Mouse (Mus musculus): ENCODE measurements around the gene Pfn1.

Pfn1 gene

DNA sequence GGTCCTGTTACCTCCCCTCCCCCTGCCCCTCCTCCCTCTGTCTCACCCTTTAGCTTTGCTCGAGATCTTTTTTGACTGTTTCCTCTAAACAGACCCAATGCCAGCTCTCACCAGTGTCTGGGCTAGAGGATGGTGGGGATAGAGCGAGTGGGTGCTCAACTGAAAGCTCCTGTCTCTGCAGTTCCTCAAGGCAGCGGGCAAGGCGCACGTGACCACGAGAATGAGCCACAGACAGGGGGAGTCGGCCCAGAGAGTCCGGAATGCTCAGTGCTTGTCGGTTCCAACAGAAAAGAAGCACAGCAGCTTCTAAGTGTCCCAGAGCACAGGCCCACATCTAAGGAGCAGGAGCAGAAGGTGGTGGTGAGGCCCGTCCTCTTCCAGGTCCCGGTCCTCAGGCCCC, 20.1 kb upstream of the Pfn1 start:
- DNase-seq (ENCODE audit: low read depth) = no peak

DNA sequence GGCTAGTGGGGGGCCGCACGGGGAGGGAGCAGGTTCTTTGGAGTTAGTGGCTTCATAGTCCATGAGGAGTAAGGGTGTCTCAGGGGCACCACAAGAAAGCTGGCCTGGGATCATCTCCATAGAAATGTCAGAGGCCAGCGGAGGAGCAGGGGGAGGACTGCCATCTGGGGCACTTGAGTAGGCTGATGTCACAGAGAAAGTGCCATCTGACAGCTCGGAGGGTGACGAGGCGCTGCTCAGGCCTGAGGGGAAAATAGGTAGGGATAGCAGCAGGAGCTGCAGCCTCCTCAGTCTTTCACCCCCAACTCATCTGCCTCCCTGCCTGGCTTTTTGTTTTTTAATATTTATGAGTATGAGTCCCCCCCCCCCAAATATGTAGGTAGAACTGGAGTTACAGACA, 19.6 kb upstream of the Pfn1 start:
- DNase-seq (ENCODE audit: low read depth) = no peak

DNA sequence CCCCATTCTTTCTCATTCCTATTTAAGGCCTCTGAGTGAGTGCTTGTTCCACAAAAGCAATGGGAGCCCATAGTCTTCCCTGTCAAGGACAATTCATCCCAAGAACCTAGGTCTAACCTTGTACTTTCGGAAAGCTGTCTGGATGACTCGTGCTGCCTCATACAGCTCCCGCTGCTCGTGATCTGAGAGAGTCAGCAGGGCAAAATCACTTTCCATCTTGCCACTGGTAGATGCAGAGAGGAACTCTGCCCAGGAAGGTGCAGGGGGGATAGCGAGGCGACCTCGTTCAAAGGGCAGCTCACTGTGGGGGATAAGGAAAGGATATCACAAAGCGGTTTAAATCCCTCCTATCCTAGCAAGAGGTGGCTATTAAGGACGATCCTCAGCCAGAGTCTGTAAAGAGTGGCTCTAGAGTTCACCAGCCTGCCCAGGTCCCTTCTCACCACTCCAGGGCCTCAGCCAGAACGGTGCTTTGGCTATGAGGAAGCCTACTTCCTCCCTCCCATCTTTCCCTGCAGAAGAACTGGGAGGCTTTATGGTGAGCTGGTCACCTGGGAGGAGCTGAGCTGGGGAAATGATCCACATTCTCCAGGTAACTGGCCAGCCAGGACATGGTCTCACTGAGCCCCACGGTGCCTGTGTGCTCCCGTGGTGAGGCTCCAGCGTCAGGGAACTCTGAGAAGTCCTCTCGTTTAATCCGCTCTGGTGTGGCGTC, 17.0 kb upstream of the Pfn1 start:
- no peak for DNase-seq (ENCODE audit: low read depth)

- DNase-seq (ENCODE audit: low read depth) = no peak
Measured at GRCm38 (mm10) chr11:70670483-70670882, 16.0 kb upstream of the Pfn1 start.

DNA sequence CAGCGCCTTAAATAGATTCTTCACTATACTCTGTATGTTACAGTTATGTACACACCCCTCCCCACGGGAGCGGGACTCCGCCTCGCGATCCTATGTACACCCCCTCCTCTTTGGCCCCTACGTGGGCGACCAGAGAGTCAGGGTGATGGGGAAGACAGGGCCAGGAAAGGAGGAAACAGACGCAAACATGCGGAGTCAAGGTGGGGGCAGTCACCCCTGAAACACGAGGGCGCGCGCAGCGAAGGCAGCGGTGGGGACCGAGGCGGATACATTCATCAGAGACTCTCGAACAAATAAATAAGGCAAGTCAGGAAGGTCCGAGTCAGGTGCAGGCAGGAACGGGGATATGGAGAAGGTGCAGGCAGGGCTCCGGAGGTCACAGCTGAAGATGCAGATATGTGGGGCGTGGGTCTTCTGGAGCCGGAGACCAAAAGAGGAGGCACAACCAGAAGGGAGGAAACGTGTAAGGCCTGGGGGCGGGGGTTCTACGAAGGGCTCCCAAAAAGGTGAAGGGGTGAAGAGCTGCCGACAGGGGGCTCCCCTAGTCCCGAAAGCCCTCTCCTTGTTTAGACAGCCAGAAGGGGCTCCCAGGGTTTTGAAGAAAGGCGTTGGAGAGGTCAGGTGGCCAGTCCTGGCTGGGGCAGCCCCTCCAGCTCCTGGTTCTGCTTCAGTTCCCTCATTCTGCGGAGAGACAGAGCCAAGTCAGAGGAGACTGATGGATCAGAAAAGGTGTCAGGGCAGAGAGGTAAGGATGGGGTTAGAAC, 15.3 kb upstream of the Pfn1 start:
- DNase-seq (ENCODE audit: low read depth) = peak; percentile 92

- peak; percentile 98 for DNase-seq (ENCODE audit: low read depth)
Measured at GRCm38 (mm10) chr11:70668771-70669505, 14.5 kb upstream of the Pfn1 start, which contains the start of gene Spag7. Gene Spag7, minus strand, starts transcription at chr11:70669416.

DNA sequence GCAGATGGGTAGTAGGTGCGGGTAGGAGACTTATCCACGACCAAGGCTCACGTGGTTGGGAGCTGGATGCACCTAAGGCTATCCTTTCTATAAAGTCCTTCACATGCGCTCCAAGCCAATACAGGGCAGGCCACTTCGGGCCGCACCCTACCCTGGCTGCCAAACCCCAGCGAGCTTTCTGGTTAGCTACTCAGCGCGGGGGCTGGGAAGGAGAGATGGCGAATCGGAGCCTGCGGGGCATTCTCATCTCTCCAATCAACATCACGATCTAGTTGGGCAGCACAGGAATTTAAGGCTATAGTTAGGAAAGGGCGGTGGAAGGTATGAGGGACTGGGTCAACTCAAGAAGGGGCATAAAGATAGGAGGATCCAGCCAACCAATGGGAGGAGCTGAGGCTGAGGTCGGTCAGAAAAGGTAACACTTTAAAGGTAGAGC, 13.9 kb upstream of the Pfn1 start:
- DNase-seq (ENCODE audit: low read depth) = no peak

DNA sequence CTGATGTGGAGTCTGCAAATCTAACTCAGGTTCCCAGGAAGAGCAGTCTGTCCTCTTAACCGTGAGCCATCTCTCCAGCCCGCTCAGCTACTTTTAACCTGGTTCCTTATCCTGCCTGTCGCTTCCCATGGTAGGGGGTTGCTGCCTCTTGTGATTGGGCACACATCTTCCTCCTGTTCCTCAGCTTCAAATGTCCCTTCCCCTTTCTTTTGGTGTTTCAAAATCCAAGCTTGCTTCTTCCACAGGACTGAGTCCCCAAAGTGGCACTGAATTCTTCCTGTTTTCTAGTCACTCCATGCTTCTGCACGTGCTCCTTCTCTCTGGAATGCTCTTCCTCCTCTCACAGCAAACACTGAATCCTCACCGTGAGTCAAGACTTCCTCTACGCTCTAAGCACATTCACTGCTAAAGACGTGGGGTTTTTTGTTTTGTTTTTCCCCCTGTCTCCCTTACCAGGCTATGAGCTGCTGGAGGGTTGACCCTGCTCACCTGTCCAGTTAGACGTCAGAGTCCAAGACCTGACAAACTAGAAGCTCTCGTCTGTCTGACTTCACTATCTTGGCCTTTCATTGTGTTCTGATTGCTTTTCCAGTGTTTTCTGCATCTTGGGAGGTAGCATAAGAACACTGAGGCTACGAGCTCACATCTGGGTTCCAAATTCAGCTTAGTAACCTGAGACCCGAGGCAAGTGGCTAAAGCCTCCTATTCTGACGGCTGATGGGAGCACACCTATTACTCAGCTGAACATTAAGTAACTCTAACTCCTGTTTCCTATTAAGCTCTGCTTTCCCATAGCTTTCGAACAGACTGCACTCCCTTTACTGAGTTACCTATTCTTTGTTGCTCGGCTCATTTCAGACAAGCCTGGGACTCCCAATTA, 13.1 kb upstream of the Pfn1 start:
- peak; percentile 24 for DNase-seq (ENCODE audit: low read depth)

GRCm38 (mm10) chr11:70666687-70667086, 12.2 kb upstream of the Pfn1 start:
- no peak for DNase-seq (ENCODE audit: low read depth)

- DNase-seq (ENCODE audit: low read depth) = peak; percentile 27
Measured at GRCm38 (mm10) chr11:70664741-70665140, 10.3 kb upstream of the Pfn1 start.

DNA sequence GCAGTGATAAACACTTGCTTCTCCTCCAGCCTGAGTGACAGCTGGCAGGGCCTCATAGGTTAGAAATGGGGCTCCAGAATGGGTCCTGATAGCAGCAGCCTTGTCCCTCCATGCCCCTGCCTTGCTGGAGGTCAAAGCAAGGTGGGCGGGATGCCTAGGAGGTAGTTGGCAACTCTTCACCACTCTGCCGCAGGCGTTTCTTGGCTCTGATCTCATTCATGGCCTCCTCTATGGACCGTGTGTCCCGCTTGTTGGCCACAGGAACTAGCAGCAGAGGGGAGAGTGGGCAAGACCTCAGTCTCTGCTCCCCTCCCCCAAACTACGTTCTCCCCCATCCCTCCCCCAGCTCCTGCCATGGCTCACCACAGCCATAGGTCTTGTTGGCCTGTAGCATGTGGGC, 9.5 kb upstream of the Pfn1 start:
- no peak for DNase-seq (ENCODE audit: low read depth)

GRCm38 (mm10) chr11:70663101-70663500, 8.7 kb upstream of the Pfn1 start:
- DNase-seq (ENCODE audit: low read depth) = no peak

DNA sequence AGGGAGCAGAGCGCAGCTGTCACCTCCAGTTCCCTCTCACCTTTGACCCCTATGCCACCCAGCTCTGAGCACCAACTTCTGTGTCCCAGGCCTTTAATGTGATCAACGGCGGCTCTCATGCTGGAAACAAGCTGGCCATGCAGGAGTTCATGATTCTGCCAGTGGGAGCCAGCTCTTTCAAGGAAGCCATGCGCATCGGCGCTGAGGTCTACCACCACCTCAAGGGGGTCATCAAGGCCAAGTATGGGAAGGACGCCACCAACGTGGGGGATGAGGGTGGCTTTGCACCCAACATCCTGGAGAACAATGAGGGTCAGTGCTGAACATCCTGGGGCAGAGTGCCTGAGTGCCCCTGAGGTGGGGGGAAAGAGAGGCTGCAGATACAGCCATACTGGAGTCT, 6.1 kb upstream of the Pfn1 start:
- DNase-seq (ENCODE audit: low read depth) = no peak

DNA sequence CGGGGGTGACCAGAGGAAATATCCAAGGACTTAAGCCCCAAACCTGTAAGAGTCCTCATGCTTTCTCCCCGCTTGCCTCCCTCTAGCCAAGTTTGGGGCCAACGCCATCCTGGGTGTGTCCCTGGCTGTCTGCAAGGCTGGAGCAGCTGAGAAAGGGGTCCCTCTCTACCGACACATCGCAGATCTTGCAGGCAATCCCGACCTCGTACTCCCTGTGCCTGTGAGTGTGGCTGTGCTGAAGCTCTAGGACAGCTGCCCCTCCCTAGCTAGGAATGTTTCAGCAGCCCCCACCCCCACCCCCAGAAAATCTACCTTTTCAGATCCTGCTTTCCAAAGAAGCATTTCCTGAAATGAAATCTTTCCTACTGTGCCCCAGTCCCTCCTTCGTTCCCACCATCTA, 4.5 kb upstream of the Pfn1 start:
- no peak for DNase-seq (ENCODE audit: low read depth)

- DNase-seq (ENCODE audit: low read depth) = no peak
Measured at GRCm38 (mm10) chr11:70658521-70658920, 4.1 kb upstream of the Pfn1 start.

DNA sequence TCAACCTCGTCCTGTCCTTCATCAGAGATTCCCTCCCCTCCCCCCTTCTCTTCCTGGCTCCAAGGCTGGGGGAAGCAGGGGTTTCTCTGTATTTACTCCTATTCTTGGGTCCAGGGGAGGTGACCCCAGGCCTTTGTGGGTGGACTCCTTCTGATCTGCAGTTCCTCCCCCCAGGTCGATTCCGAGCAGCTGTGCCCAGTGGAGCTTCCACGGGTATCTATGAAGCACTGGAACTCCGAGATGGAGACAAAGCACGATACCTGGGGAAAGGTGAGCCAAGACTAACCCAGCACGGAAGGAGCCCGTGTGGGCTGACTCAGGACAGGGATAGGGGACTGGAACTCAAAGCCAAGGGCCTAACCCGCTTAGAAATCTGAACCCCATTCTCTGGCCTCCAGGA, 3.5 kb upstream of the Pfn1 start:
- no peak for DNase-seq (ENCODE audit: low read depth)

GRCm38 (mm10) chr11:70657573-70657972, 3.1 kb upstream of the Pfn1 start:
- no peak for DNase-seq (ENCODE audit: low read depth)

- DNase-seq (ENCODE audit: low read depth) = no peak
Measured at GRCm38 (mm10) chr11:70656964-70657363, 2.5 kb upstream of the Pfn1 start, which contains the start of gene Eno3. Gene Eno3, plus strand, starts transcription at chr11:70657202.

DNA sequence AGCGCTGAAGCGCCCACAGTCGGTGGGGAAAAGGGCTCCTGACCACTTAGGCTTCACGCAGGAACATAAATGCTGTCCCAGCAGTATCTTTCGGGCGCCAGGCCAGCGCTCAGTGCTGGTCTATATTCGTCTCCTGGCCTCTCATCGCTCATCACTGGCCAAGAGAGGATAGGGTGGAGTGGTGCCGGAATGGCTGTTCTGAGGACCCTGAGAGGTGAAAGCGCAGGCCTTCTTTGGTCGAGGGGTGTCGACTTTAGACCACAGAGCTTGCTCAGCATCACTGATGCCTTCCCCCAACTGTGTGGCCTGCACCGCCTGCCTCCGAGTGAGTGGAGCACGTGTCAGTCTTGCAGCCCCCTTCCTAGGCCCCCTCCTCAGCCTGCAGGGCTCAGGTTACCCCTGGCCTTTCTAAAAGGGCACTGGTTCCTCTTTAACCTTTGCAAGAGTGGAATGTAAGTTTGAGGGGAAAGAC, 2.0 kb upstream of the Pfn1 start:
- peak; percentile 37 for DNase-seq (ENCODE audit: low read depth)

DNA sequence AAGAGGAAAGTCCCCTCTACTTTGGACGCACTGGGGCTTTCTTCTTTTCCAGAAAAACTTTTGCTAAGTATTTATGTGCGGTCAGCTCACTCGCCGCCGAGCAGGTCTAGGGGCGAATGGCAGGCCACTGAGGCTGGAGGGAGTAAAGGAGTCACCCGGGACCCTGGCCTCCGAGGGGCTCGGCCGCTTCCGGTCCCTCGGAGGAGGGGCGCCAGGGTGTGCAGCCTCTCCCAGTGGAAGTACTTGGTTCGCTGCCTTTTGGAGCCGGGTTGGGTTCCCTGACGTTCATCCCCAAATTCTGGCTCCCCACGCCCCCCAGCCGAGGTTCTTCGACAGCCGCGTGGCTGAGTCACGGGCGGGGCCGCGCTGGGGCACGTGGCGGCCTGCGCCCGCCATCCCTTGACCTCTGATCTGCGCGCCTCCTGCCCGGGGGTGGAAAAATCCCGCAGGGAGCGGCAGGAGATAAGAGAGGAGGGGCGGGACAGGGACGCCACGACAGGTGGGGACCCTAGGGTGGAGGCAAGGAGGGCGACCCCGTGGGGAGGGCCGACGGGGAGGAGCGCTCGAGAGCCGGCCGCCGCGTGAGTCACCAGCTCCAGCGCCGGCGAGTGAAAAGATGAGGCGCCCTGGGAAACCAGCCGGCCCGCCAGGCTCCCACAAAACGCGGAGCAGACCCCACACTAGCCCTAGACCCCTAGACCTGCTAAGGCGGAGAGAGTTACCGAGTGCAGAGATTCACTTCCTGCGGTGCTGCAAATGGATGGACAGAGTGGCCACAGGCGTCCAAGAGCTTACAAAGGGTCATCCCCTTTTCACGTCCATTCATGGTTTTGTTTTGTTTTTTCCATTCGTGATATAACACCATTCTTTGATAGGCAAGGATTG, 1.4 kb upstream of the Pfn1 start:
- DNase-seq (ENCODE audit: low read depth) = no peak
